ENCODE assay signal across 8 mouse cellular contexts in genomic region chr17:70872094-70872929, GRCm38 (mm10). TPM values are rescaled to one million over a fixed set of nuclear protein-coding genes. Genes with fewer than 3 reads are reported as not detected.
DNase-seq lines count a peak whose midpoint lies in the region; ATAC-seq and TF ChIP-seq lines count a peak whose summit lies in the region.

No protein-coding gene starts in this region.

- peak overlapping the region; percentile 66 for H3K4me2 ChIP-seq in heart, embryonic 14.5 days (ENCODE audit: low read length)
- H3K4me2 ChIP-seq in forebrain, embryonic 13.5 days: peak overlapping the region; percentile 61

- no peak overlapping the region for H3K9ac ChIP-seq in heart, embryonic 14.5 days (ENCODE audit: low read length)
- peak overlapping the region; percentile 76 for H3K9ac ChIP-seq in ES-E14 (ENCODE audit: insufficient read depth, low read depth, low read length, poor library complexity, severe bottlenecking)
- peak overlapping the region; percentile 45; the same call in 1 of the 2 replicates for H3K9ac ChIP-seq in forebrain, embryonic 13.5 days

- no peak overlapping the region for H3K4me3 ChIP-seq in heart, embryonic 14.5 days (ENCODE audit: control insufficient read depth in 1 of 2, insufficient read depth in 1 of 2, low read depth in 1 of 2, low read length in 2 of 2)
- peak overlapping the region; percentile 44 to 52 for H3K4me3 ChIP-seq in ES-E14 (ENCODE audit: insufficient read depth in 1 of 2, low read depth in 1 of 2, low read length in 2 of 2, poor library complexity in 1 of 2, severe bottlenecking in 1 of 2)
- H3K4me3 ChIP-seq in forebrain, embryonic 13.5 days: peak overlapping the region; percentile 29

- no peak overlapping the region for H3K27ac ChIP-seq in heart, embryonic 14.5 days (replicated peaks in 1 of 2; ENCODE audit: control insufficient read depth in 1 of 2, insufficient read depth in 1 of 2, low read depth in 2 of 2, low read length in 2 of 2)
- peak overlapping the region; percentile 95 for H3K27ac ChIP-seq in ES-E14 (ENCODE audit: insufficient read depth, low read depth, low read length, poor library complexity, severe bottlenecking)
- 0 out of 2 replicates have a peak overlapping the region, but pooled peaks have one; percentile 5 for H3K27ac ChIP-seq in forebrain, embryonic 13.5 days

- DNase-seq in heart, postnatal 36 days: no peak
- DNase-seq in ES-E14 (ENCODE audit: low read depth, low spot score): peak; percentile 80
- peak; percentile 59 for DNase-seq in lung, postnatal 10 days
- DNase-seq in yolk sac, embryonic 10.5 days (ENCODE audit: low spot score): no peak
- no peak for DNase-seq in left cerebral cortex, postnatal 36 days (ENCODE audit: low spot score in 2 of 2)

- no peaks in the 10 kb centered on the region for H3K27me3 ChIP-seq in heart, embryonic 14.5 days (ENCODE audit: control insufficient read depth, insufficient read depth, low read length)
- H3K27me3 ChIP-seq in forebrain, embryonic 13.5 days: no peaks in the 10 kb centered on the region

- intact Hi-C loops in heart, postnatal 36 days (cut with DNase I): no loop called here
- intact Hi-C loops in left cerebral cortex, postnatal 36 days (cut with DNase I): no loop called here

- ATAC-seq in heart, embryonic 14.5 days (ENCODE audit: insufficient number of reproducible peaks, insufficient read depth, low FRiP score, low read depth): no peak
- ATAC-seq in forebrain, embryonic 13.5 days: peak; percentile 89
- no peak for ATAC-seq in CD4-positive, CD25-positive, alpha-beta regulatory T cell, adult 4 months

- 29% methylated on average over 14 of the region's 14 CpGs for WGBS in heart, embryonic 14.5 days
- WGBS in forebrain, embryonic 13.5 days: 3% methylated on average over 14 of the region's 14 CpGs

- H3K4me1 ChIP-seq in heart, embryonic 14.5 days (ENCODE audit: control insufficient read depth in 2 of 2, insufficient read depth in 2 of 2, low read length in 2 of 2): peaks cover 2 to 9% of the 10 kb centered on the region in 2 experiments; a peak in 2 of 4 replicates
- H3K4me1 ChIP-seq in ES-E14 (ENCODE audit: control insufficient read depth in 2 of 2, insufficient read depth in 2 of 2, low read length in 2 of 2, poor library complexity in 1 of 2): peaks cover 5 to 16% of the 10 kb centered on the region in 2 experiments; a peak in 3 of 4 replicates
- H3K4me1 ChIP-seq in forebrain, embryonic 13.5 days: peaks cover 19% of the 10 kb centered on the region

- H3K9me3 ChIP-seq in heart, embryonic 14.5 days (ENCODE audit: control insufficient read depth, low read length): no peaks in the 10 kb centered on the region
- H3K9me3 ChIP-seq in ES-E14 (ENCODE audit: control insufficient read depth, insufficient read depth, low read depth, low read length): no peaks in the 10 kb centered on the region
- no peaks in the 10 kb centered on the region; the same call in 1 of the 2 replicates for H3K9me3 ChIP-seq in forebrain, embryonic 13.5 days (replicated peaks)

- in situ Hi-C loops in ES-E14 (cut with MboI; ENCODE audit: low sequenced_read_pairs in 2 of 2, unreplicated experiment in 2 of 2): no loop called here

- H3K36me3 ChIP-seq in heart, embryonic 14.5 days (ENCODE audit: control insufficient read depth, insufficient read depth, low read length): no peaks in the 10 kb centered on the region
- H3K36me3 ChIP-seq in ES-E14 (ENCODE audit: control insufficient read depth, insufficient read depth, low read length, poor library complexity, severe bottlenecking): no peaks in the 10 kb centered on the region
- H3K36me3 ChIP-seq in forebrain, embryonic 13.5 days (ENCODE audit: poor library complexity, severe bottlenecking): no peaks in the 10 kb centered on the region

TF ChIP-seq in ES-E14, 5 proteins besides CTCF, POLR2A, EP300 and RAD21:
- TF ChIP-seq CHD2 (IDR thresholded peaks at IDR 0.05; ENCODE audit: low read depth, low read length) (0 out of 2 replicates have a peak, but pooled peaks have one; percentile 15), ZC3H11A (IDR thresholded peaks at IDR 0.05; ENCODE audit: borderline replicate concordance, low read depth, low read length) (no peak)

RNA-seq across cellular contexts. Expression of gene Tgif1, which starts 19.0 kb away (rescaled TPM):
- polyA plus RNA-seq in heart, embryonic 14.5 days (2014; fragmentation: Nextera tagmentation; extraction: Ambion mirVana): 17.3 and 17.7 TPM in 2 replicates
- total RNA-seq in heart, postnatal 36 days (2021): 1 to 10 TPM; 5.3 to 7.2 TPM
- total RNA-seq in ES-E14 (2012; rRNA removed): 74.6 and 87.1 TPM in 2 replicates
- 24.0 and 33.0 TPM in 2 replicates for polyA plus RNA-seq in forebrain, embryonic 13.5 days (2015; fragmentation: Nextera tagmentation; extraction: Ambion mirVana)
- 1 to 10 TPM in 1 of 2 experiments, under 1 TPM in 1; 0.99 to 1.2 TPM for total RNA-seq in left cerebral cortex, postnatal 36 days (2021)
- polyA plus RNA-seq in CD4-positive, CD25-positive, alpha-beta regulatory T cell, adult 4 months (2017; shearing (Covaris generic)): 10 to 100 TPM; 57.4 to 72.4 TPM

Comparison
In these comparisons a context has a peak if more than half of its experiments do, and no peak if none do; other contexts are left out.
1. H3K27ac ChIP-seq: peak in ES-E14 (single experiment) and forebrain, embryonic 13.5 days (single experiment); none in heart, embryonic 14.5 days (0 of 2).
2. H3K4me3 ChIP-seq: peak in ES-E14 (2 of 2) and forebrain, embryonic 13.5 days (single experiment); none in heart, embryonic 14.5 days (0 of 2).
3. DNase-seq: peak in ES-E14 (single experiment) and lung, postnatal 10 days (single experiment); none in heart, postnatal 36 days (0 of 2), yolk sac, embryonic 10.5 days (single experiment) and left cerebral cortex, postnatal 36 days (0 of 2).